Mouse (Mus musculus) cerebellum, postnatal 10 days (tissue): Measurements from ENCODE around the gene Hmx3.

Source experiments
- DNase-seq, 2 experiments: peaks; one replicate each; pipeline ENCODE4 v3.0.0; 2021; ENCODE audit warnings: mixed read lengths in 2 of 2

Gene Hmx3

GRCm38 (mm10) chr7:131556541-131557271 lies 14.0 kb downstream of the Hmx3 start:
- DNase-seq: peak; percentile 44 to 52

GRCm38 (mm10) chr7:131557751-131558150 lies 15.1 kb downstream of the Hmx3 start:
- no peak for DNase-seq

GRCm38 (mm10) chr7:131559986-131560696 lies 17.5 kb downstream of the Hmx3 start, which contains the start of gene Bub3:
Bub3 (plus strand) TSS chr7:131560222.
- peak; percentile 92 to 95 for DNase-seq

GRCm38 (mm10) chr7:131560697-131561042 lies 18.0 kb downstream of the Hmx3 start:
- no peak for DNase-seq

GRCm38 (mm10) chr7:131575246-131575645 lies 32.6 kb downstream of the Hmx3 start:
- DNase-seq: peak in 1 of 2 experiments; percentile 19

GRCm38 (mm10) chr7:131582178-131582577 lies 39.5 kb downstream of the Hmx3 start:
- DNase-seq: no peak

GRCm38 (mm10) chr7:131585551-131585950 lies 42.9 kb downstream of the Hmx3 start:
- DNase-seq: no peak
